Mouse (Mus musculus): ENCODE measurements around the gene Ovol2.

DNA sequence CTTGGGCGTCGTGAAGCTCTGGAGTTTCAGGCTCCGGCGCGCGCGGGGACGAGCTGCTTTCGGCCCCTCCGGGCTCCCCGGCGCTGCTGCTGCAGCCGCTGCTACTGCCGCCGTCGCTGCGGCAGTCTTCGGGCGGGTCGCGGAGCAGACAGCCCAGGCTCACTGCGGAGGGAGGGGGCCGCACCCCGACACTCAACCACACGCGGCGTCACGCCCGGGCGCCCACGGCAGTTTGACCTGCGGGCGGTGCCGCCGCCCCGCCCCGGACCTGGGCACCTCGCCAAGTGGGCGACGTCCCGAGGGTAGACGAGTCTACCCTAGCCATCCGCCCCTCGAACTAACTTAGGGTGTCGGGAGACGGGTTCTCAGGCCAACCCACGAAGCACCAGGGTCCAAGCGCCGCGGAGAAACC lies 980 bp downstream of the Ovol2 start:
- TF ChIP-seq EP300 (IDR thresholded peaks at IDR 0.05; ENCODE audit: low read depth), result no peak
- TF ChIP-seq CTCF (IDR thresholded peaks at IDR 0.05; ENCODE audit: low read depth), result no peak

Measured in liver, embryonic 14.5 days (tissue).